Mouse (Mus musculus) MEL (cell line): ENCODE results near the gene Igfbp1.

ENCODE experiments used
- BHLHE40 ChIP-seq: IDR thresholded peaks from 2 replicates; pipeline ENCODE4 v1.6.1; 2012; ENCODE audit warnings: low read depth, mild to moderate bottlenecking, inconsistent platforms, low read length, improper control_type of control experiment, borderline replicate concordance
- CHD2 ChIP-seq: IDR thresholded peaks from 2 replicates; pipeline ENCODE4 v1.6.1; 2011; ENCODE audit warnings: low read length, improper control_type of control experiment
- CTCF ChIP-seq, 3 experiments: IDR thresholded peaks in 2 of 3; conservative IDR thresholded peaks in 1 of 3; 2 replicates each; pipeline ENCODE4 v1.5.1; 2011 to 2012; ENCODE audit warnings: low read length in 3 of 3, low read depth in 2 of 3, mild to moderate bottlenecking in 2 of 3, improper control_type of control experiment in 1 of 3, inconsistent platforms in 1 of 3, mixed read lengths in 1 of 3, moderate library complexity in 1 of 3; ENCODE audit not compliant: control insufficient read depth in 1 of 3, insufficient read depth in 1 of 3, poor library complexity in 1 of 3, severe bottlenecking in 1 of 3
- EP300 ChIP-seq, 2 experiments: IDR thresholded peaks; 2 replicates each; pipeline ENCODE4 v1.6.1; 2011; ENCODE audit warnings: improper control_type of control experiment in 2 of 2, low read length in 2 of 2, low read depth in 1 of 2, mild to moderate bottlenecking in 1 of 2
- GATA1 ChIP-seq: IDR thresholded peaks from 2 replicates; pipeline ENCODE4 v1.6.1; 2011; ENCODE audit warnings: low read depth, low read length, improper control_type of control experiment
- HCFC1 ChIP-seq: IDR thresholded peaks from 2 replicates; pipeline ENCODE4 v1.6.1; 2012; ENCODE audit warnings: low read depth, mild to moderate bottlenecking, inconsistent platforms, low read length, improper control_type of control experiment, moderate library complexity
- MAX ChIP-seq: IDR thresholded peaks from 2 replicates; pipeline ENCODE4 v1.6.1; 2011; ENCODE audit warnings: low read length, improper control_type of control experiment
- MEF2A ChIP-seq: IDR thresholded peaks from 2 replicates; pipeline ENCODE4 v1.6.1; 2014; ENCODE audit warnings: low read depth, mild to moderate bottlenecking, inconsistent platforms, low read length, improper control_type of control experiment; ENCODE audit not compliant: poor library complexity, insufficient replicate concordance, severe bottlenecking; ENCODE audit errors: extremely low read depth
- MXI1 ChIP-seq: IDR thresholded peaks from 2 replicates; pipeline ENCODE4 v1.6.1; 2011; ENCODE audit warnings: mild to moderate bottlenecking, low read depth, low read length, improper control_type of control experiment
- MYC ChIP-seq: IDR thresholded peaks from 2 replicates; pipeline ENCODE4 v1.6.1; 2011; ENCODE audit warnings: low read depth, mild to moderate bottlenecking, low read length, improper control_type of control experiment, moderate library complexity
- NELFE ChIP-seq: IDR thresholded peaks from 2 replicates; pipeline ENCODE4 v1.6.1; 2011; ENCODE audit warnings: low read depth, low read length, improper control_type of control experiment
- POLR2A ChIP-seq, 2 experiments: IDR thresholded peaks; 2 replicates each; pipeline ENCODE4 v1.6.1; 2011 to 2012; ENCODE audit warnings: low read length in 2 of 2, mild to moderate bottlenecking in 2 of 2, control low read depth in 1 of 2, improper control_type of control experiment in 1 of 2, low read depth in 1 of 2, moderate library complexity in 1 of 2; ENCODE audit not compliant: control insufficient read depth in 1 of 2, insufficient read depth in 1 of 2, poor library complexity in 1 of 2
- SMC3 ChIP-seq: IDR thresholded peaks from 2 replicates; pipeline ENCODE4 v1.6.1; 2011; ENCODE audit warnings: low read depth, low read length, improper control_type of control experiment
- USF1 ChIP-seq: IDR thresholded peaks from 2 replicates; pipeline ENCODE4 v1.6.1; 2014; ENCODE audit warnings: low read depth, mild to moderate bottlenecking, inconsistent platforms, low read length, improper control_type of control experiment, moderate library complexity

DNA sequence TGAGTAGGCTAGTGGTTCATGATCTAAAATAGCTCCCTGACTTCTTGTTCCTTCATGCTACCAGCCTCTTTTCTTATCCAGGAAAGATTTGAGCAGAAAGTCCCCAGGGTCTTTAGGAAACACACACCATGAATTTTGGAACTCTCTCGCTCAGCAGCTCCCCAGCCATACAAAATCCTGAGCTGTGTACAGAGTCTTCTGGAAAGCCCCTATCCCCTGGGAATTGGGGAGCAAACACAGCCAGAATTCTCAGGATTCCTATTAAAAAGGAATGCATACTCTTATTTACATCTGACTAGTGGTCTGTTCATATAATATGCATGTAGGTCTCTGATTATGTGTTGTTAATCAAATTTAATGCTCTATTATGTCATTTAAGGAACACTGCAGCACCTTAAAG lies 36.9 kb downstream of the Igfbp1 start:
- TF ChIP-seq CTCF (IDR thresholded peaks at IDR 0.05 in 2 of 3, conservative IDR thresholded peaks at IDR 0.05 in 1 of 3; ENCODE audit: control insufficient read depth in 1 of 3, insufficient read depth in 1 of 3, low read depth in 2 of 3, low read length in 3 of 3, poor library complexity in 1 of 3, severe bottlenecking in 1 of 3) (no peak), MEF2A (no peak), SMC3 (no peak), CHD2 (no peak), GATA1 (no peak), MAX (no peak), NELFE (no peak), POLR2A (IDR thresholded peaks at IDR 0.05; ENCODE audit: control insufficient read depth in 1 of 2, insufficient read depth in 1 of 2, low read depth in 1 of 2, low read length in 2 of 2, poor library complexity in 1 of 2) (no peak), MXI1 (no peak), USF1 (no peak), MYC (no peak), BHLHE40 (no peak), EP300 (IDR thresholded peaks at IDR 0.05; ENCODE audit: low read depth in 1 of 2, low read length in 2 of 2) (no peak), HCFC1 (no peak)
